26 mouse cellular contexts compared by ENCODE assay signal in genomic region chr2:92540841-92541240, GRCm38 (mm10). TPM values are rescaled to one million over a fixed set of nuclear protein-coding genes. Genes with fewer than 3 reads are reported as not detected.
A peak's percentile ranks its signal among the peaks of the same experiment; 100 is the strongest.
DNase-seq lines count a peak whose midpoint lies in the region; ATAC-seq and TF ChIP-seq lines count a peak whose summit lies in the region.
"Had no signal": no experiment of that assay in that cellular context is flagged by ENCODE, and none has a peak within 500 bp of the region (broad histone marks: within the 10 kb centered on the region; RNA-seq: fewer than 3 reads in every experiment).

No protein-coding gene starts in this region.

- H3K27me3 ChIP-seq in heart, adult 2 months (ENCODE audit: control insufficient read depth, insufficient read depth, low read length), result no peaks in the 10 kb centered on the region
- H3K27me3 ChIP-seq in hindbrain, postnatal 0 days (ENCODE audit: insufficient read depth, low read length), result no peaks in the 10 kb centered on the region
- H3K27me3 ChIP-seq: embryonic facial prominence, embryonic 15.5 days; forebrain, embryonic 13.5 days had no signal

- no peak for TF ChIP-seq CTCF in heart, adult 2 months (IDR thresholded peaks at IDR 0.05)
- no peak for TF ChIP-seq CTCF in hindbrain, postnatal 0 days (IDR thresholded peaks at IDR 0.05; ENCODE audit: low read depth)

- in situ Hi-C loops in ES-E14 (cut with MboI; ENCODE audit: low sequenced_read_pairs in 2 of 2, unreplicated experiment in 2 of 2), result no loop called here

- TF ChIP-seq EP300 in heart, adult 2 months (IDR thresholded peaks at IDR 0.05; ENCODE audit: insufficient read depth, low read depth, low read length), result no peak

- H3K79me2 ChIP-seq in heart, adult 2 months (replicated peaks; ENCODE audit: control insufficient read depth, insufficient read depth, low read length), result no peaks in the 10 kb centered on the region

- intact Hi-C loops in heart, adult 2 months (cut with DNase I), result no loop called here
- intact Hi-C loops in heart, postnatal 25 days (cut with DNase I), result no loop called here

- no peak overlapping the region for H3K9ac ChIP-seq in heart, adult 2 months (ENCODE audit: low read depth, low read length)
- no peak overlapping the region for H3K9ac ChIP-seq in ES-E14 (ENCODE audit: insufficient read depth, low read depth, low read length, poor library complexity, severe bottlenecking)
- no peak overlapping the region for H3K9ac ChIP-seq in hindbrain, postnatal 0 days (replicated peaks; ENCODE audit: low read length)
- H3K9ac ChIP-seq: embryonic facial prominence, embryonic 13.5 days; embryonic facial prominence, embryonic 15.5 days; forebrain, embryonic 13.5 days had no signal

- ATAC-seq in hindbrain, postnatal 0 days, result no peak
- ATAC-seq: forebrain, embryonic 13.5 days; forebrain, embryonic 16.5 days; Patski had no signal

- no peak for TF ChIP-seq POLR2A in heart, adult 2 months (IDR thresholded peaks at IDR 0.05; ENCODE audit: insufficient read depth, low read depth, low read length)

- DNase-seq in heart, adult 11 months, result peak; percentile 41
- DNase-seq in heart, adult 2 months, result no peak
- peak; percentile 40 for DNase-seq in retina, postnatal 1 day
- no peak for DNase-seq in retina, embryonic 14.5 days (ENCODE audit: low spot score)
- DNase-seq in ES-E14 (ENCODE audit: low read depth, low spot score) (no peak), R1 (ENCODE audit: low read depth, low spot score) (peak; percentile 51)
- no peak for DNase-seq in hindbrain, postnatal 0 days (ENCODE audit: low spot score)
- DNase-seq in heart, postnatal 25 days (ENCODE audit: low spot score), result no peak
- DNase-seq: adrenal gland, adult 2 months; adrenal gland, postnatal 10 days; adrenal gland, postnatal 25 days; cerebellum, adult 11 months; cerebellum, adult 18-20 months; cerebellum, adult 8-10 months; cerebellum, adult 9-11 months; cerebellum, postnatal 14 days; cerebellum, postnatal 36 days; embryo, embryonic 11 days had no signal

- 58% methylated on average over 5 of the region's 5 CpGs for WGBS in heart, adult 2 months
- 58% methylated on average over 5 of the region's 5 CpGs for WGBS in hindbrain, postnatal 0 days

- no peaks in the 10 kb centered on the region for H3K9me3 ChIP-seq in ES-E14 (ENCODE audit: control insufficient read depth, insufficient read depth, low read depth, low read length)
- H3K9me3 ChIP-seq in hindbrain, postnatal 0 days (ENCODE audit: low read length), result no peaks in the 10 kb centered on the region
- H3K9me3 ChIP-seq: embryonic facial prominence, embryonic 13.5 days; embryonic facial prominence, embryonic 15.5 days; forebrain, embryonic 13.5 days; G1E had no signal

- H3K36me3 ChIP-seq in heart, adult 2 months (ENCODE audit: control insufficient read depth, insufficient read depth, low read length), result no peaks in the 10 kb centered on the region
- no peaks in the 10 kb centered on the region for H3K36me3 ChIP-seq in ES-E14 (ENCODE audit: control insufficient read depth, insufficient read depth, low read length, poor library complexity, severe bottlenecking)
- no peaks in the 10 kb centered on the region for H3K36me3 ChIP-seq in hindbrain, postnatal 0 days (ENCODE audit: insufficient read depth, low read length)
- H3K36me3 ChIP-seq: embryonic facial prominence, embryonic 13.5 days; embryonic facial prominence, embryonic 15.5 days; forebrain, embryonic 10.5 days; G1E had no signal

- no peak overlapping the region for H3K4me2 ChIP-seq in hindbrain, postnatal 0 days (ENCODE audit: low read depth, low read length)
- H3K4me2 ChIP-seq: embryonic facial prominence, embryonic 13.5 days; embryonic facial prominence, embryonic 15.5 days; forebrain, embryonic 13.5 days had no signal

- no peak overlapping the region for H3K27ac ChIP-seq in heart, adult 2 months
- H3K27ac ChIP-seq in ES-E14 (ENCODE audit: insufficient read depth, low read depth, low read length, poor library complexity, severe bottlenecking), result no peak overlapping the region
- H3K27ac ChIP-seq in hindbrain, postnatal 0 days, result no peak overlapping the region
- H3K27ac ChIP-seq: embryonic facial prominence, embryonic 13.5 days; embryonic facial prominence, embryonic 15.5 days; forebrain, embryonic 10.5 days; forebrain, embryonic 13.5 days had no signal

- no peak overlapping the region for H3K4me3 ChIP-seq in heart, adult 2 months
- H3K4me3 ChIP-seq in ES-E14 (ENCODE audit: insufficient read depth in 1 of 2, low read depth in 1 of 2, low read length in 2 of 2, poor library complexity in 1 of 2, severe bottlenecking in 1 of 2), result no peak overlapping the region
- no peak overlapping the region for H3K4me3 ChIP-seq in hindbrain, postnatal 0 days (ENCODE audit: low read length)
- H3K4me3 ChIP-seq: embryonic facial prominence, embryonic 13.5 days; embryonic facial prominence, embryonic 15.5 days; erythroblast, embryonic 14.5 days; forebrain, embryonic 10.5 days; forebrain, embryonic 13.5 days had no signal

- H3K4me1 ChIP-seq in heart, adult 2 months (ENCODE audit: control insufficient read depth, insufficient read depth, low read length), result no peaks in the 10 kb centered on the region
- H3K4me1 ChIP-seq in ES-E14 (ENCODE audit: control insufficient read depth in 2 of 2, insufficient read depth in 2 of 2, low read length in 2 of 2, poor library complexity in 1 of 2), result peaks cover 0 to 7% of the 10 kb centered on the region in 2 experiments; a peak in 1 of 4 replicates
- H3K4me1 ChIP-seq in hindbrain, postnatal 0 days (ENCODE audit: insufficient read depth, low read length), result peaks cover 6% of the 10 kb centered on the region; the same call in 1 of the 2 replicates

TF ChIP-seq in ES-E14, 5 proteins besides CTCF, POLR2A, EP300 and RAD21:
- TF ChIP-seq CHD2 (IDR thresholded peaks at IDR 0.05; ENCODE audit: low read depth, low read length), result peak; percentile 42; the same call in 1 of the 2 replicates
- no peak for TF ChIP-seq ZNF384 (IDR thresholded peaks at IDR 0.05; ENCODE audit: low read depth, low read length)

RNA-seq across cellular contexts. Expression of gene Chst1, which starts 58.7 kb away (rescaled TPM):
- 1 to 10 TPM; 1.7 to 2.4 TPM for total RNA-seq in heart, adult 2 months (2021)
- polyA plus RNA-seq in heart, adult 2 months (2012; rRNA removed), result 8.1 and 8.7 TPM in 2 replicates
- 0.42 and 0.98 TPM in 2 replicates for total RNA-seq in ES-E14 (2012; rRNA removed)
- 34.9 and 49.2 TPM in 2 replicates for total RNA-seq in hindbrain, postnatal 0 days (2014; rRNA removed)
- polyA plus RNA-seq in hindbrain, postnatal 0 days (2015; fragmentation: Nextera tagmentation; extraction: Ambion mirVana), result 23.2 and 24.4 TPM in 2 replicates
- total RNA-seq in heart, postnatal 25 days (2021), result 1 to 10 TPM; 3.3 to 4.1 TPM
- polyA plus RNA-seq: erythroblast, embryonic 14.5 days had no signal

Comparison
In these comparisons a context has a peak if more than half of its experiments do, and no peak if none do; other contexts are left out.
1. DNase-seq: peak in heart, adult 11 months (single experiment), retina, postnatal 1 day (single experiment) and R1 (single experiment); none in heart, adult 2 months (0 of 2), retina, embryonic 14.5 days (single experiment), ES-E14 (single experiment), hindbrain, postnatal 0 days (single experiment) and heart, postnatal 25 days (single experiment).